Mouse (Mus musculus) megakaryocyte, embryonic 14.5 days (primary cell): Measurements from ENCODE around the gene Cngb1.

Experiments used
- FLI1 ChIP-seq: IDR thresholded peaks from 2 replicates; pipeline ENCODE4 v1.6.1; 2012; ENCODE audit warnings: low read length, inconsistent platforms, mixed read lengths
- GATA1 ChIP-seq: IDR thresholded peaks from 3 replicates; pipeline ENCODE4 v1.6.1; 2012; ENCODE audit warnings: mixed read lengths, low read length, inconsistent platforms, borderline replicate concordance

GRCm38 (mm10) chr8:95242099-95242825, 64.1 kb downstream of the Cngb1 start:
- no peak for TF ChIP-seq GATA1
- TF ChIP-seq FLI1 = no peak
